Mouse (Mus musculus): ENCODE measurements at regions not wholly inside any gene's neighbourhood (a gene's known extent, or its start where the extent isn't known, plus 50 kb on each side); places are given as distances from the start of the nearest gene placed in this dataset.

GRCm38 (mm10) chr19:54838231-54838630, 288.8 kb downstream of the Gpam start:
- Histone ChIP-seq H3K4me1 (replicated peaks; ENCODE audit: low read depth, low read length) (no peaks in the 10 kb centered on the region), H3K4me3 (replicated peaks; ENCODE audit: low read length) (no peak overlapping the region), H3K9me3 (ENCODE audit: low read length) (no peaks in the 10 kb centered on the region), H3K36me3 (ENCODE audit: insufficient read depth, low read length) (no peaks in the 10 kb centered on the region), H3K27me3 (ENCODE audit: insufficient read depth, low read length) (no peaks in the 10 kb centered on the region)
- TF ChIP-seq NANOG (IDR thresholded peaks at IDR 0.05; ENCODE audit: borderline replicate concordance, low read length) = no peak

- Histone ChIP-seq H3K9me3 (ENCODE audit: low read length) (no peaks in the 10 kb centered on the region), H3K36me3 (ENCODE audit: insufficient read depth, low read length) (no peaks in the 10 kb centered on the region), H3K4me1 (replicated peaks; ENCODE audit: low read depth, low read length) (no peaks in the 10 kb centered on the region), H3K27me3 (ENCODE audit: insufficient read depth, low read length) (no peaks in the 10 kb centered on the region), H3K4me3 (replicated peaks; ENCODE audit: low read length) (no peak overlapping the region)
- TF ChIP-seq NANOG (IDR thresholded peaks at IDR 0.05; ENCODE audit: borderline replicate concordance, low read length) (no peak), POU5F1 (IDR thresholded peaks at IDR 0.05; ENCODE audit: borderline replicate concordance, low read length) (no peak), CTCF (conservative IDR thresholded peaks at IDR 0.05; ENCODE audit: low read length) (no peak)
Observed at GRCm38 (mm10) chr19:54836451-54836850, 290.6 kb downstream of the Gpam start.

GRCm38 (mm10) chr19:54822161-54822560, 304.9 kb downstream of the Gpam start:
- Histone ChIP-seq H3K27me3 (ENCODE audit: insufficient read depth, low read length) (no peaks in the 10 kb centered on the region), H3K4me1 (replicated peaks; ENCODE audit: low read depth, low read length) (no peaks in the 10 kb centered on the region), H3K4me3 (replicated peaks; ENCODE audit: low read length) (no peak overlapping the region), H3K9me3 (ENCODE audit: low read length) (peaks cover 28% of the 10 kb centered on the region), H3K36me3 (ENCODE audit: insufficient read depth, low read length) (no peaks in the 10 kb centered on the region)
- no peak for TF ChIP-seq POU5F1 (IDR thresholded peaks at IDR 0.05; ENCODE audit: borderline replicate concordance, low read length)
- no peak for TF ChIP-seq CTCF (conservative IDR thresholded peaks at IDR 0.05; ENCODE audit: low read length)
- no peak for TF ChIP-seq NANOG (IDR thresholded peaks at IDR 0.05; ENCODE audit: borderline replicate concordance, low read length)

GRCm38 (mm10) chr19:54820587-54820986, 306.5 kb downstream of the Gpam start:
- Histone ChIP-seq H3K9me3 (ENCODE audit: low read length) (peaks cover 28% of the 10 kb centered on the region), H3K4me3 (replicated peaks; ENCODE audit: low read length) (no peak overlapping the region), H3K27me3 (ENCODE audit: insufficient read depth, low read length) (no peaks in the 10 kb centered on the region), H3K4me1 (replicated peaks; ENCODE audit: low read depth, low read length) (no peaks in the 10 kb centered on the region), H3K36me3 (ENCODE audit: insufficient read depth, low read length) (no peaks in the 10 kb centered on the region)
- TF ChIP-seq CTCF (conservative IDR thresholded peaks at IDR 0.05; ENCODE audit: low read length) (no peak), POU5F1 (IDR thresholded peaks at IDR 0.05; ENCODE audit: borderline replicate concordance, low read length) (no peak), NANOG (IDR thresholded peaks at IDR 0.05; ENCODE audit: borderline replicate concordance, low read length) (no peak)

- peaks cover 3% of the 10 kb centered on the region; the same call in 1 of the 2 replicates for H3K9me3 ChIP-seq (ENCODE audit: low read length)
- no peaks in the 10 kb centered on the region for H3K4me1 ChIP-seq (replicated peaks; ENCODE audit: low read depth, low read length)
- H3K36me3 ChIP-seq (ENCODE audit: insufficient read depth, low read length) = no peaks in the 10 kb centered on the region
- no peaks in the 10 kb centered on the region for H3K27me3 ChIP-seq (ENCODE audit: insufficient read depth, low read length)
- TF ChIP-seq CTCF (conservative IDR thresholded peaks at IDR 0.05; ENCODE audit: low read length) (no peak), POU5F1 (IDR thresholded peaks at IDR 0.05; ENCODE audit: borderline replicate concordance, low read length) (no peak), NANOG (IDR thresholded peaks at IDR 0.05; ENCODE audit: borderline replicate concordance, low read length) (no peak)
- H3K4me3 ChIP-seq (replicated peaks; ENCODE audit: low read length) = no peak overlapping the region
Observed at GRCm38 (mm10) chr19:54801123-54801742, 325.8 kb downstream of the Gpam start.

- Histone ChIP-seq H3K4me3 (replicated peaks; ENCODE audit: low read length) (no peak overlapping the region), H3K36me3 (ENCODE audit: insufficient read depth, low read length) (no peaks in the 10 kb centered on the region), H3K4me1 (replicated peaks; ENCODE audit: low read depth, low read length) (peaks cover 14% of the 10 kb centered on the region), H3K27me3 (ENCODE audit: insufficient read depth, low read length) (no peaks in the 10 kb centered on the region), H3K9me3 (ENCODE audit: low read length) (peaks cover 8% of the 10 kb centered on the region; the same call in 1 of the 2 replicates)
- no peak for TF ChIP-seq CTCF (conservative IDR thresholded peaks at IDR 0.05; ENCODE audit: low read length)
- no peak for TF ChIP-seq POU5F1 (IDR thresholded peaks at IDR 0.05; ENCODE audit: borderline replicate concordance, low read length)
- no peak for TF ChIP-seq NANOG (IDR thresholded peaks at IDR 0.05; ENCODE audit: borderline replicate concordance, low read length)
Observed at GRCm38 (mm10) chr19:54787171-54787570, 339.9 kb downstream of the Gpam start.

GRCm38 (mm10) chr19:54783729-54784128, 343.3 kb downstream of the Gpam start:
- H3K4me3 ChIP-seq (replicated peaks; ENCODE audit: low read length) = no peak overlapping the region
- H3K36me3 ChIP-seq (ENCODE audit: insufficient read depth, low read length) = no peaks in the 10 kb centered on the region
- H3K9me3 ChIP-seq (ENCODE audit: low read length) = no peaks in the 10 kb centered on the region
- no peaks in the 10 kb centered on the region for H3K27me3 ChIP-seq (ENCODE audit: insufficient read depth, low read length)
- TF ChIP-seq POU5F1 (IDR thresholded peaks at IDR 0.05; ENCODE audit: borderline replicate concordance, low read length) (no peak), NANOG (IDR thresholded peaks at IDR 0.05; ENCODE audit: borderline replicate concordance, low read length) (no peak), CTCF (conservative IDR thresholded peaks at IDR 0.05; ENCODE audit: low read length) (peak; percentile 29)
- peaks cover 14% of the 10 kb centered on the region for H3K4me1 ChIP-seq (replicated peaks; ENCODE audit: low read depth, low read length)

GRCm38 (mm10) chr19:54757761-54758160, 369.3 kb downstream of the Gpam start:
- Histone ChIP-seq H3K4me1 (replicated peaks; ENCODE audit: low read depth, low read length) (no peaks in the 10 kb centered on the region), H3K36me3 (ENCODE audit: insufficient read depth, low read length) (no peaks in the 10 kb centered on the region), H3K4me3 (replicated peaks; ENCODE audit: low read length) (no peak overlapping the region), H3K9me3 (ENCODE audit: low read length) (peaks cover 11% of the 10 kb centered on the region), H3K27me3 (ENCODE audit: insufficient read depth, low read length) (no peaks in the 10 kb centered on the region)
- TF ChIP-seq NANOG (IDR thresholded peaks at IDR 0.05; ENCODE audit: borderline replicate concordance, low read length) (no peak), POU5F1 (IDR thresholded peaks at IDR 0.05; ENCODE audit: borderline replicate concordance, low read length) (no peak), CTCF (conservative IDR thresholded peaks at IDR 0.05; ENCODE audit: low read length) (no peak)

GRCm38 (mm10) chr19:54756681-54757257, 370.3 kb downstream of the Gpam start:
- no peak overlapping the region for H3K4me3 ChIP-seq (replicated peaks; ENCODE audit: low read length)
- no peaks in the 10 kb centered on the region for H3K27me3 ChIP-seq (ENCODE audit: insufficient read depth, low read length)
- no peak for TF ChIP-seq POU5F1 (IDR thresholded peaks at IDR 0.05; ENCODE audit: borderline replicate concordance, low read length)
- no peak for TF ChIP-seq CTCF (conservative IDR thresholded peaks at IDR 0.05; ENCODE audit: low read length)
- no peak for TF ChIP-seq NANOG (IDR thresholded peaks at IDR 0.05; ENCODE audit: borderline replicate concordance, low read length)
- no peaks in the 10 kb centered on the region for H3K36me3 ChIP-seq (ENCODE audit: insufficient read depth, low read length)
- H3K9me3 ChIP-seq (ENCODE audit: low read length) = peaks cover 4% of the 10 kb centered on the region
- no peaks in the 10 kb centered on the region for H3K4me1 ChIP-seq (replicated peaks; ENCODE audit: low read depth, low read length)

All from E14TG2a.4 (cell line).